Mouse (Mus musculus) neural tube, embryonic 11.5 days (tissue): ENCODE results near the gene Stxbp5l. TPM values are rescaled to one million over a fixed set of nuclear protein-coding genes. Genes with fewer than 3 reads are reported as not detected.
"Not testable (repeated sequence)": the region's sequence is repeated elsewhere in the genome, so short reads cannot be mapped to it uniquely, and the experiment has no call there.

Experiments used
- ATAC-seq: fragments of 200-750 bp; cut with Nextera tagmentation; 2 replicates; pipeline ENCODE4 v1.8.0; 2017; ENCODE audit warnings: moderate number of reproducible peaks, mild to moderate bottlenecking, moderate TSS enrichment, moderate library complexity; ENCODE audit not compliant: insufficient read depth, low FRiP score, low TSS enrichment
- DNase-seq: peaks from one replicate; pipeline ENCODE4 v3.0.0-alpha.2; 2015; ENCODE audit warnings: low spot score
- H3K27ac ChIP-seq: fragments of 300-500 bp; sonication (generic); 2 replicates; pipeline ENCODE4 v1.5.1; 2014; ENCODE audit warnings: low read depth, mild to moderate bottlenecking, low read length
- H3K27me3 ChIP-seq: fragments of 300-500 bp; sonication (generic); 2 replicates; pipeline ENCODE4 v1.6.1; 2014; ENCODE audit warnings: mild to moderate bottlenecking, low read length, mixed read lengths; ENCODE audit not compliant: control insufficient read depth, insufficient read depth
- H3K36me3 ChIP-seq: fragments of 300-500 bp; sonication (generic); 2 replicates; pipeline ENCODE4 v1.6.1; 2014; ENCODE audit warnings: mild to moderate bottlenecking, low read length, moderate library complexity, mixed read lengths; ENCODE audit not compliant: control insufficient read depth, insufficient read depth
- H3K4me1 ChIP-seq: fragments of 300-500 bp; sonication (generic); 2 replicates; pipeline ENCODE4 v1.6.1; 2014; ENCODE audit warnings: low read length, mixed read lengths; ENCODE audit not compliant: control insufficient read depth, insufficient read depth
- H3K4me2 ChIP-seq: fragments of 300-500 bp; sonication (generic); 2 replicates; pipeline ENCODE4 v1.6.1; 2014; ENCODE audit warnings: low read depth, mild to moderate bottlenecking, moderate library complexity
- H3K4me3 ChIP-seq: fragments of 300-500 bp; sonication (generic); 2 replicates; pipeline ENCODE4 v1.5.1; 2014; ENCODE audit warnings: low read depth, low read length
- H3K9ac ChIP-seq: fragments of 300-500 bp; sonication (generic); 2 replicates; pipeline ENCODE4 v1.6.1; 2014; ENCODE audit warnings: mild to moderate bottlenecking, low read length
- H3K9me3 ChIP-seq: fragments of 300-500 bp; sonication (generic); 2 replicates; pipeline ENCODE4 v1.6.1; 2016; ENCODE audit warnings: low read length; ENCODE audit not compliant: control insufficient read depth
- WGBS: fragments of 180-500 bp; shearing (Covaris S2); extraction: QIAGEN DNeasy Blood & Tissue Kit; methylation state at CpG from one replicate; pipeline ENCODE4 v1.1.7; 2014; 5-methylcytosine and 5-hydroxymethylcytosine counted together
- polyA plus RNA-seq: library from polyadenylated mRNA; unstranded; fragments of >200 nt; fragmentation: Nextera tagmentation; extraction: Ambion mirVana; gene quantifications from 2 replicates; pipeline ENCODE4 v1.2.1, GENCODE M21; 2014

The Stxbp5l gene
- polyA plus RNA-seq, 1 experiment from 2014 or later, result 2.9 TPM

DNA sequence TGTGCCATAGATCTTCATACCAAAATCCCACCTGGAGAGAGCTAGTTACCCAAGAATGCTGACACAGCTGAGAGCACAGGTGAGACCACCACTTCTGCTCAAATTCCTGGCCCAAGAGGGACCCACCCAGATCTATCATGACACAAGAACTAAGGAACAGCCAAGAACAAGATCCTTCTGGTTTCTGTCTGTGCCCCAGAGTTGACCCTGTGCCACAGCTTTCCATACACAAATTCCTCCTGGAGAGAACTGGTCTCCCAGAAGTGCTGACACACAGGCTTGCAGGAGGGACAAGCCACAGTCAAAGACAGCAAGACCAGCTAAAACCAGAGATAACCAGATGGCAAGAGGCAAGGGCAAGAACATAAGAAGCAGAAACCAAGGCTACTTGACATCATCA is 43.3 kb downstream of the Stxbp5l start:
- not testable (repeated sequence) for H3K9me3 ChIP-seq, H3K27me3 ChIP-seq, H3K36me3 ChIP-seq, ATAC-seq, H3K4me2 ChIP-seq, H3K4me1 ChIP-seq, DNase-seq, H3K9ac ChIP-seq, H3K4me3 ChIP-seq, H3K27ac ChIP-seq

DNA sequence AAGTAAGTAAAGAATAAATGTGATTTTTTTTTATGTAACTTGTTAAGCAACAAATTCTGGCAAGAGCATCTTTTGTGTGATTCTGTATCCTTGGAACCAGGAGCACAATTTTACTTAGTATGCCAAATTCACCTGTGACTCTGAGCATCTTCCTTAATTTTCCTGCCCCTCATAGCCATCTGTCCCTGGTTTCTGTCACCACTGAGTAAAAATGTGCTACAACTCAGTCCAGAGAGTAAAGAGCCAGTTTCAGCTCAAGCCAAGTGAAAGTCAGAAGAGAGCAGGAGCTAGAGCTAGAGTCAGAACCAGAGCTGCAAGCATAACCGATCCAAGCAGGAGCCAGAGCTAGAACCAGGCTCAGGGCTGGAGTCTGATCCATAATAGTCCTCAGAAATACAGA is 46.6 kb downstream of the Stxbp5l start:
- DNase-seq (no peak), ATAC-seq (no peak)
- WGBS, result 81% methylated on average over 1 of the region's 1 CpGs

GRCm38 (mm10) chr16:37337529-37337928 is 47.2 kb downstream of the Stxbp5l start:
- H3K9me3 ChIP-seq, result no peaks in the 10 kb centered on the region

More for the DNA sequence above, 46.6 kb downstream of the Stxbp5l start:
- no peaks in the 10 kb centered on the region for H3K4me1 ChIP-seq
- H3K4me3 ChIP-seq, result no peak overlapping the region
- H3K36me3 ChIP-seq, result no peaks in the 10 kb centered on the region
- H3K27ac ChIP-seq, result no peak overlapping the region
- H3K4me2 ChIP-seq, result no peak overlapping the region
- H3K9ac ChIP-seq, result no peak overlapping the region
- H3K9me3 ChIP-seq, result no peaks in the 10 kb centered on the region
- H3K27me3 ChIP-seq, result no peaks in the 10 kb centered on the region

DNA sequence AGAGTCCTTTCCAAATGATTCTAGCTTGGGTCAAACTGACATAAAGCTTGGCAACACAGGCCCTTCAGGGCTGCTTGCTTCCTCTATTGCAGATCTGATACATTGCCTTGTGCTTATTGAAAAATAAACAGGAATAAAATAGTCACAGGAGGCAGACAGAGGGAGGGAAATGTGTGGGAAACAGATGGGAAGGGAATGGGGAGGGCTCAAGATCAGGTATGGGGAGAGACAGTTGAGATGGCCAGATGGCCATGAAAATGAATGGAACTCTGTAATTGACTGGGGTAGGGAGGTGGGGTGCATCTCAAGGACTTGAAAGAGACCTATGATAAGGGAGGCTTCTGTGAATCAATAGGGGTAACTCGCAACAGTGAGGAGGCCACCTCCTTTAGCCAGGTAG is 80.3 kb downstream of the Stxbp5l start:
- Histone ChIP-seq H3K9ac (no peak overlapping the region), H3K36me3 (no peaks in the 10 kb centered on the region), H3K27me3 (no peaks in the 10 kb centered on the region), H3K27ac (no peak overlapping the region), H3K4me3 (no peak overlapping the region), H3K4me1 (no peaks in the 10 kb centered on the region), H3K4me2 (no peak overlapping the region), H3K9me3 (no peaks in the 10 kb centered on the region)
- DNase-seq (no peak), ATAC-seq (no peak)
- WGBS, result 95% methylated on average over 1 of the region's 1 CpGs

More at GRCm38 (mm10) chr16:37337529-37337928, 47.2 kb downstream of the Stxbp5l start:
- Histone ChIP-seq H3K36me3 (no peaks in the 10 kb centered on the region), H3K27ac (no peak overlapping the region), H3K27me3 (no peaks in the 10 kb centered on the region), H3K4me2 (no peak overlapping the region), H3K9ac (no peak overlapping the region), H3K4me1 (no peaks in the 10 kb centered on the region), H3K4me3 (no peak overlapping the region)
- DNase-seq, result no peak
- 81% methylated on average over 1 of the region's 1 CpGs for WGBS
- ATAC-seq, result no peak

DNA sequence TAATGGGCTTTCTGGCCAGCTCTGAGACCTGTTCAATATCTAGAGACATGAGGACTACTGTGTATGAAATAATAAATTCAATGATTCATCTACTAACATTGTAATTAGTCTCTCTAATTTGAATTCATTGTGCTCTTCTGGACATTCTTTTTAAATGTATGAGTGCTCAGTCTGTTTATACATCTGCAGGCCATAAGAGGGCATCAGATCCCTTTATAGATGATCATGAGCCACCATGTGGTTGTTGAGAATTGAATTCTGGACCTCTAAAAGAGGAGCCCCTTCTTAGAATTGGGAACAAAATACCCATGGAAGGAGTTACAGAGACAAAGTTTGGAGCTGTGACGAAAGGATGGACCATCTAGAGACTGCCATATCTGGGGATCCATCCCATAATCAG is 92.2 kb downstream of the Stxbp5l start:
- Histone ChIP-seq H3K4me2 (no peak overlapping the region), H3K36me3 (no peaks in the 10 kb centered on the region), H3K9me3 (no peaks in the 10 kb centered on the region), H3K4me3 (no peak overlapping the region), H3K4me1 (no peaks in the 10 kb centered on the region), H3K27me3 (no peaks in the 10 kb centered on the region), H3K27ac (no peak overlapping the region), H3K9ac (no peak overlapping the region)
- DNase-seq (no peak), ATAC-seq (no peak)
- WGBS, result 83% methylated on average over 1 of the region's 1 CpGs

DNA sequence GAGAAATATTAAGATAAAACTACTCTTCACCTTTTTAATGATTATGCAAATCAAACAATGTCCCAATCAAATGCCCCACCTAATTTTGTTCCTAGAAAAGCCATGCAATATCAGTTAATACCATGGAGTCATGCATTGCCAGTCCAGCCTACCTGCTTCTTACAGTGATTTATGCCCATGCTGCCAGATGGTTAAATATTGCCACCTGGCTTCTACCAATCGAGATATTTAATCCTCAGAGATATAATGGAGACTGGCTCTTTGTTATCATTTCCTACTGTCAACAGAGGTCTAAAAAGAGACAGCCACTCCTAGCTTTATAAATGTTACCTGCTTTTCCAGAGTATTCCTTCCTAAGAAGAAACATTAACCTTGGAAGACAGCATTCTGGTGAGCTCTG is 104.6 kb downstream of the Stxbp5l start:
- H3K4me3 ChIP-seq, result no peak overlapping the region

GRCm38 (mm10) chr16:37273681-37274080 is 111.1 kb downstream of the Stxbp5l start:
- no peaks in the 10 kb centered on the region for H3K9me3 ChIP-seq
- no peaks in the 10 kb centered on the region for H3K4me1 ChIP-seq

More for the DNA sequence above, 104.6 kb downstream of the Stxbp5l start:
- DNase-seq, result no peak
- Histone ChIP-seq H3K9ac (no peak overlapping the region), H3K9me3 (no peaks in the 10 kb centered on the region), H3K4me2 (no peak overlapping the region), H3K4me1 (no peaks in the 10 kb centered on the region), H3K36me3 (no peaks in the 10 kb centered on the region), H3K27ac (no peak overlapping the region), H3K27me3 (no peaks in the 10 kb centered on the region)
- ATAC-seq, result no peak
- WGBS, result 65% methylated on average over 1 of the region's 1 CpGs

GRCm38 (mm10) chr16:37261678-37262077 is 123.1 kb downstream of the Stxbp5l start:
- no peak for ATAC-seq
- no peaks in the 10 kb centered on the region for H3K9me3 ChIP-seq

More at GRCm38 (mm10) chr16:37273681-37274080, 111.1 kb downstream of the Stxbp5l start:
- no peak for DNase-seq
- no peak overlapping the region for H3K4me2 ChIP-seq
- no peak overlapping the region for H3K4me3 ChIP-seq
- no peaks in the 10 kb centered on the region for H3K27me3 ChIP-seq
- H3K9ac ChIP-seq, result no peak overlapping the region
- H3K27ac ChIP-seq, result no peak overlapping the region
- no peak for ATAC-seq
- H3K36me3 ChIP-seq, result no peaks in the 10 kb centered on the region

GRCm38 (mm10) chr16:37219151-37219550 is 165.6 kb downstream of the Stxbp5l start:
- no peaks in the 10 kb centered on the region for H3K4me1 ChIP-seq
- no peak for DNase-seq
- ATAC-seq, result no peak
- no peak overlapping the region for H3K4me3 ChIP-seq
- H3K9ac ChIP-seq, result no peak overlapping the region
- no peak overlapping the region for H3K4me2 ChIP-seq
- no peaks in the 10 kb centered on the region for H3K9me3 ChIP-seq
- H3K27me3 ChIP-seq, result no peaks in the 10 kb centered on the region
- no peaks in the 10 kb centered on the region for H3K36me3 ChIP-seq
- no peak overlapping the region for H3K27ac ChIP-seq
- 86% methylated on average over 1 of the region's 1 CpGs for WGBS

More at GRCm38 (mm10) chr16:37261678-37262077, 123.1 kb downstream of the Stxbp5l start:
- 66% methylated on average over 3 of the region's 3 CpGs for WGBS
- no peak overlapping the region for H3K9ac ChIP-seq
- DNase-seq, result no peak
- H3K4me1 ChIP-seq, result no peaks in the 10 kb centered on the region
- no peaks in the 10 kb centered on the region for H3K27me3 ChIP-seq
- H3K27ac ChIP-seq, result no peak overlapping the region
- no peak overlapping the region for H3K4me2 ChIP-seq
- H3K4me3 ChIP-seq, result no peak overlapping the region
- no peaks in the 10 kb centered on the region for H3K36me3 ChIP-seq
